Mouse (Mus musculus) urinary bladder, adult 2 months (tissue): ENCODE measurements around the gene Krt24. TPM values are rescaled to one million over a fixed set of nuclear protein-coding genes. Genes with fewer than 3 reads are reported as not detected.
"Not testable (repeated sequence)": the region's sequence is repeated elsewhere in the genome, so short reads cannot be mapped to it uniquely, and the experiment has no call there.

Source experiments
- DNase-seq: peaks from one replicate; pipeline ENCODE4 v3.0.0; 2022; ENCODE audit warnings: low spot score
- polyA plus RNA-seq: library from polyadenylated mRNA; depleted of rRNA; stranded (reverse); fragments of >200 nt; gene quantifications from 2 replicates; pipeline ENCODE4 v1.2.3, GENCODE M21; 2012; rRNA removed

Gene Krt24
- polyA plus RNA-seq, 1 experiment = not detected

GRCm38 (mm10) chr11:99252671-99253070 lies 32.4 kb downstream of the Krt24 start:
- DNase-seq = no peak

GRCm38 (mm10) chr11:99250666-99251065 lies 34.4 kb downstream of the Krt24 start:
- DNase-seq = no peak

GRCm38 (mm10) chr11:99250241-99250640 lies 34.8 kb downstream of the Krt24 start:
- no peak for DNase-seq

- DNase-seq = no peak
These were observed 35.9 kb downstream of the Krt24 start for GRCm38 (mm10) chr11:99249115-99249514.

GRCm38 (mm10) chr11:99247916-99248315 lies 37.1 kb downstream of the Krt24 start:
- DNase-seq = no peak

- not testable (repeated sequence) for DNase-seq
These were observed 40.5 kb downstream of the Krt24 start for GRCm38 (mm10) chr11:99244519-99244918.

- no peak for DNase-seq
These were observed 41.2 kb downstream of the Krt24 start, which contains the start of gene Krt222 for GRCm38 (mm10) chr11:99243820-99244374. TSS of gene Krt222 (minus strand) at chr11:99244085.

GRCm38 (mm10) chr11:99243200-99243819 lies 41.8 kb downstream of the Krt24 start:
- no peak for DNase-seq

GRCm38 (mm10) chr11:99242056-99242455 lies 43.0 kb downstream of the Krt24 start:
- no peak for DNase-seq

GRCm38 (mm10) chr11:99238468-99238867 lies 46.6 kb downstream of the Krt24 start:
- no peak for DNase-seq

GRCm38 (mm10) chr11:99231049-99231816 lies 53.8 kb downstream of the Krt24 start:
- DNase-seq = no peak

- peak; percentile 83 for DNase-seq
These were observed 54.6 kb downstream of the Krt24 start, which contains the start of gene Smarce1 for GRCm38 (mm10) chr11:99230261-99231048. TSS of gene Smarce1 (minus strand) at chr11:99231017.

Other genes with a start within 250 kb of the Krt24 start
- gene Igfbp4, start 244.0 kb downstream of the Krt24 start, polyA plus RNA-seq = 248 and 341 TPM in 2 replicates
- gene Tns4, start 196.0 kb downstream of the Krt24 start, polyA plus RNA-seq = 26.0 and 28.6 TPM in 2 replicates
- gene Ccr7, start 130.2 kb downstream of the Krt24 start, polyA plus RNA-seq = 1.0 and 1.3 TPM in 2 replicates
- 60.3 and 81.1 TPM in 2 replicates for gene Smarce1, start 54.2 kb downstream of the Krt24 start, polyA plus RNA-seq
- 0.23 and 0.27 TPM in 2 replicates for gene Krt222, start 41.2 kb downstream of the Krt24 start, polyA plus RNA-seq
- gene Krt25, start 37.7 kb upstream of the Krt24 start, polyA plus RNA-seq = not detected in 2 replicates
- not detected in 2 replicates for gene Krt26, start 52.7 kb upstream of the Krt24 start, polyA plus RNA-seq
- not detected in 2 replicates for gene Krt27, start 65.8 kb upstream of the Krt24 start, polyA plus RNA-seq
- not detected in 2 replicates for gene Krt28, start 89.6 kb upstream of the Krt24 start, polyA plus RNA-seq
- gene Krt10, start 104.1 kb upstream of the Krt24 start, polyA plus RNA-seq = 9.1 and 11.0 TPM in 2 replicates
- 0.15 and 0.18 TPM in 2 replicates for gene Krt12, start 137.0 kb upstream of the Krt24 start, polyA plus RNA-seq
- 48.8 and 63.6 TPM in 2 replicates for gene Krt20, start 152.9 kb upstream of the Krt24 start, polyA plus RNA-seq
- 3.4 and 4.2 TPM in 2 replicates for gene Krt23, start 207.9 kb upstream of the Krt24 start, polyA plus RNA-seq
- gene Krt39, start 236.1 kb upstream of the Krt24 start, polyA plus RNA-seq = not detected in 2 replicates